Mouse (Mus musculus): ENCODE results near the gene Ank.

Gene Ank

DNA sequence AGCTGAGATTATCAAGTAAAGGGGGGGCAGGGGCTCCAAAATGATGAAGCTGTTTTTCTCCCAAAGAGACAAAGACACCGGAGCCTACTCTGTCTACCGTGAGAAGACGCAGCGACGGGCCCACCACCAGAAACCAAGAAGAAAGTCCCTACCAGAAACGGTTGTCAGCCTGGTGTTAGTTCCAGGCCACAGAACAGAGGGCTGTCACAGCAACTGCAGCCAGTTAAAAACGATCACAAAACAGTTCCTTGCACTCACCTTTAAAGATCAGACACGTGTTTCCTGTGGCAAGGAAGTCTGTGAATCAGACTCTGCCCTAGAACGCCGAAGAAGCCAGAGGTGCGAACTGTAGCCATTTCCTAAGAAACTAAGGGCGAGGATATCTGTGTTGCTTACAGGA is 174.7 kb downstream of the Ank start:
- DNase-seq (ENCODE audit: low spot score): no peak

DNA sequence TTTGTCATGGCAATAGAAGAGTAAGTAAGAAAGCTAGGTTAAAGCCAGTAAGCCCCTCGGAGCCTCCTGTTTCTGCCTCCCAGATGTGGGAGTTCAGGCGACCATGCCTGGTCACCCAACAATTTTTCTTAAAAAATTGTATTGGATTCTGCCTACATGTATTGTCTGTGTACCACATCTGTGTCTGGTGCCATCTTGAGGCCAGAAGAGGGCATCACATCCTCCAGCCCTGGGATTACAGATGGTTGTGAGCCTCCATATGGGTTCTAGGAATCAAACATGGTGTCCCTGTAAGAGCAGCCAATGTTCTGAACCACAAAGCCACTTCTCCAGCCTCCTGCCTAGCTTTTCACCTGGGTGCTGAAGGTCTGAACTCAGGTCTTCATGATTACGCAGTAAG is 176.4 kb downstream of the Ank start:
- DNase-seq (ENCODE audit: low spot score): no peak

All from ovary, postnatal 10 days (tissue).